Mouse (Mus musculus): ENCODE data around the gene Rnase4. TPM values are rescaled to one million over a fixed set of nuclear protein-coding genes. Genes with fewer than 3 reads are reported as not detected.

Gene Rnase4
- polyA plus RNA-seq, 1 experiment from 2014 or later, result 152 TPM

- H3K27ac ChIP-seq, result no peak within 1 kb of the TSS
- H3K4me2 ChIP-seq, result no peak within 1 kb of the TSS
- H3K4me1 ChIP-seq, result no peaks in the 10 kb centered on the region
- no peaks in the 10 kb centered on the region for H3K36me3 ChIP-seq
- ATAC-seq (ENCODE audit: insufficient read depth, low FRiP score, low read depth), result no peak
- H3K9me3 ChIP-seq, result no peaks in the 10 kb centered on the region
- H3K9ac ChIP-seq, result no peak within 1 kb of the TSS
- no peak within 1 kb of the TSS for H3K4me3 ChIP-seq (replicated peaks)
- WGBS, result 83% methylated on average over 3 of the region's 3 CpGs
- H3K27me3 ChIP-seq (replicated peaks), result no peaks in the 10 kb centered on the region
Measured at GRCm38 (mm10) chr14:51074335-51074734, 16.5 kb upstream of the Rnase4 start, which contains the start of gene Olfr750. Gene Olfr750, minus strand, starts transcription at chr14:51074435.

- 0 out of 2 replicates have a peak, but pooled peaks cover 3% of the 10 kb centered on the region for H3K4me1 ChIP-seq
- 86% methylated on average over 1 of the region's 1 CpGs for WGBS
- no peak for ATAC-seq (ENCODE audit: insufficient read depth, low FRiP score, low read depth)
- no peak overlapping the region for H3K4me3 ChIP-seq (replicated peaks)
- no peaks in the 10 kb centered on the region for H3K36me3 ChIP-seq
- no peaks in the 10 kb centered on the region for H3K27me3 ChIP-seq (replicated peaks)
- no peak overlapping the region for H3K9ac ChIP-seq
- no peak overlapping the region for H3K27ac ChIP-seq
- no peaks in the 10 kb centered on the region for H3K9me3 ChIP-seq
- no peak overlapping the region for H3K4me2 ChIP-seq
Measured at GRCm38 (mm10) chr14:51079180-51079579, 11.7 kb upstream of the Rnase4 start.

- Histone ChIP-seq H3K4me2 (no peak overlapping the region), H3K9ac (no peak overlapping the region), H3K27ac (no peak overlapping the region), H3K9me3 (no peaks in the 10 kb centered on the region), H3K27me3 (replicated peaks) (no peaks in the 10 kb centered on the region), H3K4me1 (0 out of 2 replicates have a peak, but pooled peaks cover 3% of the 10 kb centered on the region), H3K36me3 (no peaks in the 10 kb centered on the region), H3K4me3 (replicated peaks) (no peak overlapping the region)
- WGBS, result 77% methylated on average over 2 of the region's 2 CpGs
- peak; percentile 48 for ATAC-seq (ENCODE audit: insufficient read depth, low FRiP score, low read depth)
Measured at GRCm38 (mm10) chr14:51081035-51081434, 9.8 kb upstream of the Rnase4 start.

GRCm38 (mm10) chr14:51082599-51083581, 8.0 kb upstream of the Rnase4 start:
- 3% methylated on average over 40 of the region's 40 CpGs for WGBS
- Histone ChIP-seq H3K36me3 (no peaks in the 10 kb centered on the region), H3K9me3 (no peaks in the 10 kb centered on the region), H3K4me1 (0 out of 2 replicates have a peak, but pooled peaks cover 3% of the 10 kb centered on the region), H3K27me3 (replicated peaks) (no peaks in the 10 kb centered on the region), H3K4me3 (replicated peaks) (peak overlapping the region; percentile 55), H3K27ac (peak overlapping the region; percentile 36; the same call in 1 of the 2 replicates), H3K9ac (peak overlapping the region; percentile 3; the same call in 1 of the 2 replicates), H3K4me2 (peak overlapping the region; percentile 73)
- peak; percentile 37; the same call in 1 of the 2 replicates for ATAC-seq (ENCODE audit: insufficient read depth, low FRiP score, low read depth)

- 11% methylated on average over 7 of the region's 7 CpGs for WGBS
Measured at GRCm38 (mm10) chr14:51083805-51084204, 7.1 kb upstream of the Rnase4 start.

GRCm38 (mm10) chr14:51085086-51085485, 5.8 kb upstream of the Rnase4 start:
- no peak overlapping the region for H3K9ac ChIP-seq

More at GRCm38 (mm10) chr14:51083805-51084204, 7.1 kb upstream of the Rnase4 start:
- peak overlapping the region; percentile 73 for H3K4me2 ChIP-seq
- no peak overlapping the region for H3K9ac ChIP-seq
- 0 out of 2 replicates have a peak, but pooled peaks cover 3% of the 10 kb centered on the region for H3K4me1 ChIP-seq
- H3K9me3 ChIP-seq, result no peaks in the 10 kb centered on the region
- no peaks in the 10 kb centered on the region for H3K27me3 ChIP-seq (replicated peaks)
- H3K36me3 ChIP-seq, result no peaks in the 10 kb centered on the region
- H3K4me3 ChIP-seq (replicated peaks), result peak overlapping the region; percentile 55
- no peak for ATAC-seq (ENCODE audit: insufficient read depth, low FRiP score, low read depth)
- no peak overlapping the region for H3K27ac ChIP-seq

GRCm38 (mm10) chr14:51085911-51086310, 5.0 kb upstream of the Rnase4 start:
- Histone ChIP-seq H3K36me3 (no peaks in the 10 kb centered on the region), H3K9me3 (no peaks in the 10 kb centered on the region), H3K4me2 (no peak overlapping the region), H3K27me3 (replicated peaks) (no peaks in the 10 kb centered on the region), H3K4me1 (0 out of 2 replicates have a peak, but pooled peaks cover 3% of the 10 kb centered on the region), H3K4me3 (replicated peaks) (no peak overlapping the region), H3K9ac (no peak overlapping the region), H3K27ac (no peak overlapping the region)
- 76% methylated on average over 4 of the region's 4 CpGs for WGBS
- ATAC-seq (ENCODE audit: insufficient read depth, low FRiP score, low read depth), result no peak

More at GRCm38 (mm10) chr14:51085086-51085485, 5.8 kb upstream of the Rnase4 start:
- no peaks in the 10 kb centered on the region for H3K9me3 ChIP-seq
- no peaks in the 10 kb centered on the region for H3K27me3 ChIP-seq (replicated peaks)
- no peak overlapping the region for H3K4me3 ChIP-seq (replicated peaks)
- WGBS, result 78% methylated on average over 2 of the region's 2 CpGs
- 0 out of 2 replicates have a peak, but pooled peaks cover 3% of the 10 kb centered on the region for H3K4me1 ChIP-seq
- no peak overlapping the region for H3K27ac ChIP-seq
- no peak for ATAC-seq (ENCODE audit: insufficient read depth, low FRiP score, low read depth)
- H3K36me3 ChIP-seq, result no peaks in the 10 kb centered on the region
- H3K4me2 ChIP-seq, result no peak overlapping the region

- peak overlapping the region; percentile 76 for H3K4me3 ChIP-seq (replicated peaks)
- WGBS, result 13% methylated on average over 9 of the region's 9 CpGs
- H3K9ac ChIP-seq, result no peak overlapping the region
- no peaks in the 10 kb centered on the region for H3K36me3 ChIP-seq
- peak overlapping the region; percentile 79 for H3K4me2 ChIP-seq
- no peak for ATAC-seq (ENCODE audit: insufficient read depth, low FRiP score, low read depth)
- H3K27me3 ChIP-seq (replicated peaks), result no peaks in the 10 kb centered on the region
- no peaks in the 10 kb centered on the region for H3K9me3 ChIP-seq
- peaks cover 6% of the 10 kb centered on the region for H3K4me1 ChIP-seq
- H3K27ac ChIP-seq, result peak overlapping the region; percentile 93; the same call in 1 of the 2 replicates
Measured at GRCm38 (mm10) chr14:51087762-51088161, 3.1 kb upstream of the Rnase4 start.

GRCm38 (mm10) chr14:51088166-51088969, 2.5 kb upstream of the Rnase4 start:
- Histone ChIP-seq H3K4me3 (replicated peaks) (peak overlapping the region; percentile 76), H3K27me3 (replicated peaks) (no peaks in the 10 kb centered on the region), H3K4me1 (peaks cover 6% of the 10 kb centered on the region), H3K9ac (peak overlapping the region; percentile 48), H3K9me3 (no peaks in the 10 kb centered on the region), H3K36me3 (no peaks in the 10 kb centered on the region), H3K27ac (peak overlapping the region; percentile 93), H3K4me2 (peak overlapping the region; percentile 79)
- 0% methylated on average over 23 of the region's 23 CpGs for WGBS
- peak; percentile 44 for ATAC-seq (ENCODE audit: insufficient read depth, low FRiP score, low read depth)

GRCm38 (mm10) chr14:51088970-51089673, 1.8 kb upstream of the Rnase4 start:
- Histone ChIP-seq H3K4me2 (peak overlapping the region; percentile 79), H3K4me3 (replicated peaks) (peak overlapping the region; percentile 76), H3K27ac (peak overlapping the region; percentile 93), H3K9me3 (no peaks in the 10 kb centered on the region), H3K27me3 (replicated peaks) (no peaks in the 10 kb centered on the region), H3K9ac (peak overlapping the region; percentile 48), H3K36me3 (no peaks in the 10 kb centered on the region), H3K4me1 (peaks cover 2% of the 10 kb centered on the region)
- peak; percentile 94 for ATAC-seq (ENCODE audit: insufficient read depth, low FRiP score, low read depth)
- 0% methylated on average over 34 of the region's 34 CpGs for WGBS

GRCm38 (mm10) chr14:51089674-51090076, 1.2 kb upstream of the Rnase4 start:
- Histone ChIP-seq H3K9ac (peak overlapping the region; percentile 39; the same call in 1 of the 2 replicates), H3K9me3 (no peaks in the 10 kb centered on the region), H3K27me3 (replicated peaks) (no peaks in the 10 kb centered on the region), H3K36me3 (no peaks in the 10 kb centered on the region), H3K4me3 (replicated peaks) (peak overlapping the region; percentile 76), H3K4me2 (peak overlapping the region; percentile 79), H3K27ac (peak overlapping the region; percentile 93), H3K4me1 (peaks cover 2% of the 10 kb centered on the region)
- no peak; the same call in 1 of the 2 replicates for ATAC-seq (ENCODE audit: insufficient read depth, low FRiP score, low read depth)
- WGBS, result under 1% methylated on average over 15 of the region's 15 CpGs
